Mouse (Mus musculus): ENCODE results near the gene Klhdc1.

GRCm38 (mm10) chr12:69309659-69310058 is 68.7 kb downstream of the Klhdc1 start:
- TF ChIP-seq CTCF (IDR thresholded peaks at IDR 0.05) (no peak), EP300 (IDR thresholded peaks at IDR 0.05; ENCODE audit: insufficient read depth, low read depth, low read length) (no peak)
